Mouse (Mus musculus): Measurements from ENCODE around the gene Kifc3. TPM values are rescaled to one million over a fixed set of nuclear protein-coding genes. Genes with fewer than 3 reads are reported as not detected.

Kifc3 gene
- total and polyA plus RNA-seq, 3 experiments, result 10.6 to 19.1 TPM; not detected in 1

- no peaks in the 10 kb centered on the region for H3K79me2 ChIP-seq (ENCODE audit: control insufficient read depth, insufficient read depth, low read length, poor library complexity)
- no peak overlapping the region for H3K27ac ChIP-seq (ENCODE audit: control insufficient read depth, low read depth, low read length)
- H3K4me1 ChIP-seq (ENCODE audit: control insufficient read depth in 1 of 2, insufficient read depth in 2 of 2, low read length in 2 of 2), result peaks cover 0 to 5% of the 10 kb centered on the region in 2 experiments; a peak in 2 of 4 replicates
- H3K9ac ChIP-seq (ENCODE audit: control insufficient read depth, low read depth, low read length, poor library complexity, severe bottlenecking), result no peak overlapping the region
- no peak for DNase-seq (ENCODE audit: low read depth, low spot score)
- H3K36me3 ChIP-seq (ENCODE audit: control insufficient read depth in 1 of 2, insufficient read depth in 2 of 2, low read length in 2 of 2), result no peaks in the 10 kb centered on the region
- H3K9me3 ChIP-seq (replicated peaks; ENCODE audit: insufficient read depth, low read length), result no peaks in the 10 kb centered on the region
- TF ChIP-seq CHD1 (IDR thresholded peaks at IDR 0.05; ENCODE audit: low read depth, low read length) (no peak), MEF2A (IDR thresholded peaks at IDR 0.05; ENCODE audit: extremely low read depth, insufficient replicate concordance, low read depth, low read length, poor library complexity, severe bottlenecking) (no peak), JUND (IDR thresholded peaks at IDR 0.05; ENCODE audit: low read depth, low read length) (no peak), MXI1 (IDR thresholded peaks at IDR 0.05; ENCODE audit: low read depth, low read length) (no peak), BHLHE40 (IDR thresholded peaks at IDR 0.05; ENCODE audit: borderline replicate concordance, low read depth, low read length) (no peak), POLR2AphosphoS2 (IDR thresholded peaks at IDR 0.05; ENCODE audit: low read length) (no peak), USF1 (IDR thresholded peaks at IDR 0.05; ENCODE audit: low read depth, low read length) (no peak), MAX (IDR thresholded peaks at IDR 0.05; ENCODE audit: low read length) (no peak), MAFK (IDR thresholded peaks at IDR 0.05; ENCODE audit: borderline replicate concordance, low read depth, low read length) (no peak), EP300 (IDR thresholded peaks at IDR 0.05; ENCODE audit: low read depth in 1 of 2, low read length in 2 of 2) (no peak), KAT2A (conservative IDR thresholded peaks at IDR 0.05; ENCODE audit: low read depth, low read length) (no peak), TAL1 (IDR thresholded peaks at IDR 0.05; ENCODE audit: low read length) (no peak), GABPA (IDR thresholded peaks at IDR 0.05; ENCODE audit: low read depth, low read length) (no peak), CTCF (IDR thresholded peaks at IDR 0.05 in 2 of 3, conservative IDR thresholded peaks at IDR 0.05 in 1 of 3; ENCODE audit: control insufficient read depth in 1 of 3, insufficient read depth in 1 of 3, low read depth in 2 of 3, low read length in 3 of 3, poor library complexity in 1 of 3, severe bottlenecking in 1 of 3) (no peak), ZC3H11A (IDR thresholded peaks at IDR 0.05; ENCODE audit: low read depth, low read length) (no peak), NRF1 (IDR thresholded peaks at IDR 0.05; ENCODE audit: insufficient read depth, low read depth, low read length, poor library complexity, severe bottlenecking) (no peak), MAZ (IDR thresholded peaks at IDR 0.05; ENCODE audit: low read depth, low read length) (no peak)
- no peak overlapping the region for H3K4me3 ChIP-seq (ENCODE audit: control insufficient read depth in 1 of 2, insufficient read depth in 1 of 2, low read depth in 2 of 2, low read length in 2 of 2)
- no peaks in the 10 kb centered on the region; a peak in 1 of 4 replicates for H3K27me3 ChIP-seq (ENCODE audit: control insufficient read depth in 1 of 2, insufficient read depth in 2 of 2, low read length in 2 of 2)
Observed at GRCm38 (mm10) chr8:95155361-95155760, 47.3 kb downstream of the Kifc3 start.

- no peak for TF ChIP-seq MYC (IDR thresholded peaks at IDR 0.05; ENCODE audit: low read depth, low read length)
- no peak for TF ChIP-seq SMC3 (IDR thresholded peaks at IDR 0.05; ENCODE audit: low read depth, low read length)
- no peak for TF ChIP-seq ZC3H11A (IDR thresholded peaks at IDR 0.05; ENCODE audit: low read depth, low read length)
- TF ChIP-seq BHLHE40 (IDR thresholded peaks at IDR 0.05; ENCODE audit: borderline replicate concordance, low read depth, low read length), result no peak
- no peak for TF ChIP-seq RAD21 (IDR thresholded peaks at IDR 0.05; ENCODE audit: low read depth, low read length)
- no peak for TF ChIP-seq KAT2A (conservative IDR thresholded peaks at IDR 0.05; ENCODE audit: low read depth, low read length)
- TF ChIP-seq MAX (IDR thresholded peaks at IDR 0.05; ENCODE audit: low read length), result no peak
- no peak for TF ChIP-seq EP300 (IDR thresholded peaks at IDR 0.05; ENCODE audit: low read depth in 1 of 2, low read length in 2 of 2)
- TF ChIP-seq MYB (IDR thresholded peaks at IDR 0.05; ENCODE audit: low read depth, low read length), result no peak
- TF ChIP-seq HCFC1 (IDR thresholded peaks at IDR 0.05; ENCODE audit: low read depth, low read length), result no peak
- no peak for TF ChIP-seq CHD1 (IDR thresholded peaks at IDR 0.05; ENCODE audit: low read depth, low read length)
- TF ChIP-seq NELFE (IDR thresholded peaks at IDR 0.05; ENCODE audit: low read depth, low read length), result no peak
- TF ChIP-seq CHD2 (IDR thresholded peaks at IDR 0.05; ENCODE audit: low read length), result no peak
- no peak for TF ChIP-seq GATA1 (IDR thresholded peaks at IDR 0.05; ENCODE audit: low read depth, low read length)
- no peak for TF ChIP-seq UBTF (IDR thresholded peaks at IDR 0.05; ENCODE audit: borderline replicate concordance, insufficient read depth, low read depth, low read length)
- TF ChIP-seq E2F4 (IDR thresholded peaks at IDR 0.05; ENCODE audit: borderline replicate concordance, low read depth, low read length), result no peak
- Histone ChIP-seq H3K27me3 (ENCODE audit: control insufficient read depth in 1 of 2, insufficient read depth in 2 of 2, low read length in 2 of 2) (no peaks in the 10 kb centered on the region; a peak in 1 of 4 replicates), H3K4me1 (ENCODE audit: control insufficient read depth in 1 of 2, insufficient read depth in 2 of 2, low read length in 2 of 2) (peaks cover 0 to 12% of the 10 kb centered on the region in 2 experiments; a peak in 2 of 4 replicates), H3K27ac (ENCODE audit: control insufficient read depth, low read depth, low read length) (no peak overlapping the region), H3K4me3 (ENCODE audit: control insufficient read depth in 1 of 2, insufficient read depth in 1 of 2, low read depth in 2 of 2, low read length in 2 of 2) (no peak overlapping the region), H3K79me2 (ENCODE audit: control insufficient read depth, insufficient read depth, low read length, poor library complexity) (no peaks in the 10 kb centered on the region), H3K9ac (ENCODE audit: control insufficient read depth, low read depth, low read length, poor library complexity, severe bottlenecking) (no peak overlapping the region), H3K9me3 (replicated peaks; ENCODE audit: insufficient read depth, low read length) (no peaks in the 10 kb centered on the region), H3K36me3 (ENCODE audit: control insufficient read depth in 1 of 2, insufficient read depth in 2 of 2, low read length in 2 of 2) (peaks cover 0 to 3% of the 10 kb centered on the region in 2 experiments; a peak in 1 of 4 replicates)
- no peak for DNase-seq (ENCODE audit: low read depth, low spot score)
Observed at GRCm38 (mm10) chr8:95154654-95155053, 48.0 kb downstream of the Kifc3 start.

Measured in MEL (cell line).